Mouse (Mus musculus) G1E (cell line): ENCODE results near the gene Tbc1d24.

Experiments used
- CTCF ChIP-seq: IDR thresholded peaks from 2 replicates; pipeline ENCODE4 v1.5.1; 2012; ENCODE audit warnings: low read depth, low read length, inconsistent platforms, mixed read lengths
- GATA2 ChIP-seq: IDR thresholded peaks from 2 replicates; pipeline ENCODE4 v1.6.1; 2012; ENCODE audit warnings: low read depth, low read length, inconsistent platforms, borderline replicate concordance
- POLR2AphosphoS5 ChIP-seq: IDR thresholded peaks from 2 replicates; pipeline ENCODE4 v1.6.1; 2012; ENCODE audit warnings: low read depth, low read length, inconsistent platforms; ENCODE audit not compliant: insufficient replicate concordance

DNA sequence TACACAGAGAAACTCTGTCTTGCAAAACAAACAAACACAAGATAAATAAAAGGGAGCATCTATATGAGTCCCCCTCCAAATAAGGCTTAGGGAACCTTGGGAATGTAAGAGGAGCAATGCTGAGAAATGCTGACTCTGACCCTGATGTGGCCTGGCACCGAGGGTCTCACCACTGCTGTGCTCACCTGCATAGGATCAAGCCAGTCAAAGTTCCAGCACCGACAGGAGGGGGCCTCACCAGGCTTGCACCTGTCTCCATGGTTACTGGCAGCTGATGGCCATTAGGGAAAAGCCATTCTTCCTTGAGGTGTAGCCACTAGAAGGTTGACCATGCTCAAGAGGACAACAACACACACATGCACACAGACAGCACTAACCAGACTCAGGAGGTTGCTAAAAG lies 62.5 kb downstream of the Tbc1d24 start:
- no peak for TF ChIP-seq CTCF
- no peak for TF ChIP-seq GATA2
- TF ChIP-seq POLR2AphosphoS5 = no peak
